Mouse (Mus musculus) embryonic facial prominence, embryonic 15.5 days (tissue): ENCODE measurements at regions not wholly inside any gene's neighbourhood (a gene's known extent, or its start where the extent isn't known, plus 50 kb on each side); places are given as distances from the start of the nearest gene placed in this dataset.

Experiments
- ATAC-seq: fragments of 200-750 bp; cut with Nextera tagmentation; 2 replicates; pipeline ENCODE4 v1.8.0; 2017; ENCODE audit warnings: low read depth, moderate TSS enrichment; ENCODE audit not compliant: insufficient number of reproducible peaks, low FRiP score, low TSS enrichment
- H3K27ac ChIP-seq: fragments of 300-500 bp; sonication (generic); replicated peaks from 2 replicates; pipeline ENCODE4 v1.5.1; 2015; ENCODE audit warnings: mild to moderate bottlenecking, inconsistent platforms
- H3K27me3 ChIP-seq: fragments of 300-500 bp; sonication (generic); 2 replicates; pipeline ENCODE4 v1.6.1; 2015; ENCODE audit warnings: inconsistent platforms
- H3K36me3 ChIP-seq: fragments of 300-500 bp; sonication (generic); 2 replicates; pipeline ENCODE4 v1.6.1; 2015; ENCODE audit warnings: mild to moderate bottlenecking, inconsistent platforms
- H3K4me1 ChIP-seq: fragments of 300-500 bp; sonication (generic); 2 replicates; pipeline ENCODE4 v1.6.1; 2015; ENCODE audit warnings: inconsistent platforms
- H3K4me2 ChIP-seq: fragments of 300-500 bp; sonication (generic); replicated peaks from 2 replicates; pipeline ENCODE4 v1.6.1; 2015; ENCODE audit warnings: mild to moderate bottlenecking, inconsistent platforms
- H3K4me3 ChIP-seq: fragments of 300-500 bp; sonication (generic); replicated peaks from 2 replicates; pipeline ENCODE4 v1.5.1; 2015; ENCODE audit warnings: mild to moderate bottlenecking, inconsistent platforms
- H3K9ac ChIP-seq: fragments of 300-500 bp; sonication (generic); 2 replicates; pipeline ENCODE4 v1.6.1; 2015; ENCODE audit warnings: inconsistent platforms
- H3K9me3 ChIP-seq: fragments of 300-500 bp; sonication (generic); replicated peaks from 2 replicates; pipeline ENCODE4 v1.6.1; 2016; ENCODE audit warnings: inconsistent platforms
- WGBS: fragments of 180-500 bp; shearing (Covaris S2); methylation state at CpG from one replicate; pipeline ENCODE4 v1.1.7; 2015; 5-methylcytosine and 5-hydroxymethylcytosine counted together

GRCm38 (mm10) chr9:24899206-24899928, 125.3 kb upstream of the Tbx20 start:
- Histone ChIP-seq H3K27ac (no peak overlapping the region), H3K27me3 (no peaks in the 10 kb centered on the region), H3K4me1 (no peaks in the 10 kb centered on the region), H3K9ac (no peak overlapping the region), H3K9me3 (no peaks in the 10 kb centered on the region), H3K4me3 (no peak overlapping the region), H3K4me2 (no peak overlapping the region), H3K36me3 (no peaks in the 10 kb centered on the region)
- 68% methylated on average over 7 of the region's 7 CpGs for WGBS
- ATAC-seq, result no peak

- Histone ChIP-seq H3K27ac (no peak overlapping the region), H3K9me3 (no peaks in the 10 kb centered on the region), H3K4me2 (no peak overlapping the region), H3K36me3 (no peaks in the 10 kb centered on the region), H3K27me3 (no peaks in the 10 kb centered on the region), H3K9ac (no peak overlapping the region), H3K4me1 (no peaks in the 10 kb centered on the region), H3K4me3 (no peak overlapping the region)
- 49% methylated on average over 5 of the region's 5 CpGs for WGBS
- ATAC-seq, result no peak
Observed at GRCm38 (mm10) chr9:24903706-24904105, 129.6 kb upstream of the Tbx20 start.

- Histone ChIP-seq H3K4me2 (no peak overlapping the region), H3K9ac (no peak overlapping the region), H3K27me3 (no peaks in the 10 kb centered on the region), H3K27ac (no peak overlapping the region), H3K4me1 (no peaks in the 10 kb centered on the region), H3K9me3 (no peaks in the 10 kb centered on the region), H3K36me3 (no peaks in the 10 kb centered on the region), H3K4me3 (no peak overlapping the region)
- WGBS, result 59% methylated on average over 8 of the region's 8 CpGs
- ATAC-seq, result no peak
Observed at GRCm38 (mm10) chr9:24909086-24909979, 135.2 kb upstream of the Tbx20 start.

- Histone ChIP-seq H3K9me3 (no peaks in the 10 kb centered on the region), H3K4me2 (no peak overlapping the region), H3K36me3 (no peaks in the 10 kb centered on the region), H3K4me3 (no peak overlapping the region), H3K27me3 (no peaks in the 10 kb centered on the region), H3K9ac (no peak overlapping the region), H3K4me1 (no peaks in the 10 kb centered on the region), H3K27ac (no peak overlapping the region)
- no peak for ATAC-seq
- 67% methylated on average over 5 of the region's 5 CpGs for WGBS
Observed at GRCm38 (mm10) chr9:24910738-24911137, 136.6 kb upstream of the Tbx20 start.

- 77% methylated on average over 9 of the region's 9 CpGs for WGBS
- Histone ChIP-seq H3K4me1 (no peaks in the 10 kb centered on the region), H3K9ac (no peak overlapping the region), H3K9me3 (no peaks in the 10 kb centered on the region), H3K4me3 (no peak overlapping the region), H3K4me2 (no peak overlapping the region), H3K36me3 (no peaks in the 10 kb centered on the region), H3K27me3 (no peaks in the 10 kb centered on the region), H3K27ac (no peak overlapping the region)
- no peak for ATAC-seq
Observed at GRCm38 (mm10) chr9:24920031-24920445, 145.9 kb upstream of the Tbx20 start.

- Histone ChIP-seq H3K4me3 (no peak overlapping the region), H3K27ac (no peak overlapping the region), H3K4me1 (no peaks in the 10 kb centered on the region), H3K9me3 (no peaks in the 10 kb centered on the region), H3K36me3 (no peaks in the 10 kb centered on the region), H3K9ac (no peak overlapping the region), H3K27me3 (no peaks in the 10 kb centered on the region), H3K4me2 (no peak overlapping the region)
- no peak for ATAC-seq
- WGBS, result 49% methylated on average over 4 of the region's 4 CpGs
Observed at GRCm38 (mm10) chr9:24922051-24922860, 148.2 kb upstream of the Tbx20 start.

GRCm38 (mm10) chr9:24923514-24923913, 149.4 kb upstream of the Tbx20 start:
- Histone ChIP-seq H3K9me3 (no peaks in the 10 kb centered on the region), H3K27me3 (no peaks in the 10 kb centered on the region), H3K9ac (no peak overlapping the region), H3K36me3 (no peaks in the 10 kb centered on the region), H3K4me1 (no peaks in the 10 kb centered on the region), H3K4me3 (no peak overlapping the region), H3K4me2 (no peak overlapping the region), H3K27ac (no peak overlapping the region)
- no peak for ATAC-seq
- WGBS, result 89% methylated on average over 5 of the region's 5 CpGs

GRCm38 (mm10) chr9:24937731-24938130, 151.5 kb upstream of the Gm10181 start:
- no peak overlapping the region for H3K9ac ChIP-seq
- no peak overlapping the region for H3K27ac ChIP-seq
- no peaks in the 10 kb centered on the region for H3K4me1 ChIP-seq
- no peaks in the 10 kb centered on the region for H3K9me3 ChIP-seq
- no peaks in the 10 kb centered on the region for H3K36me3 ChIP-seq
- WGBS, result 58% methylated on average over 3 of the region's 3 CpGs
- ATAC-seq, result no peak
- no peaks in the 10 kb centered on the region for H3K27me3 ChIP-seq
- H3K4me2 ChIP-seq, result no peak overlapping the region
- H3K4me3 ChIP-seq, result no peak overlapping the region

- no peaks in the 10 kb centered on the region for H3K36me3 ChIP-seq
- H3K9ac ChIP-seq, result no peak overlapping the region
- H3K4me1 ChIP-seq, result no peaks in the 10 kb centered on the region
- no peak overlapping the region for H3K27ac ChIP-seq
- H3K4me2 ChIP-seq, result no peak overlapping the region
- H3K27me3 ChIP-seq, result no peaks in the 10 kb centered on the region
- WGBS, result 73% methylated on average over 5 of the region's 5 CpGs
- H3K9me3 ChIP-seq, result no peaks in the 10 kb centered on the region
- no peak for ATAC-seq
- no peak overlapping the region for H3K4me3 ChIP-seq
Observed at GRCm38 (mm10) chr9:24942943-24943342, 146.3 kb upstream of the Gm10181 start.

- H3K4me2 ChIP-seq, result no peak overlapping the region
- no peak for ATAC-seq
- H3K36me3 ChIP-seq, result no peaks in the 10 kb centered on the region
- H3K4me3 ChIP-seq, result no peak overlapping the region
- no peaks in the 10 kb centered on the region for H3K9me3 ChIP-seq
- no peaks in the 10 kb centered on the region for H3K27me3 ChIP-seq
- H3K9ac ChIP-seq, result no peak overlapping the region
- H3K4me1 ChIP-seq, result no peaks in the 10 kb centered on the region
- no peak overlapping the region for H3K27ac ChIP-seq
- 20% methylated on average over 6 of the region's 6 CpGs for WGBS
Observed at GRCm38 (mm10) chr9:24943830-24944229, 145.4 kb upstream of the Gm10181 start.

GRCm38 (mm10) chr9:24952516-24952915, 136.7 kb upstream of the Gm10181 start:
- H3K4me1 ChIP-seq, result no peaks in the 10 kb centered on the region
- H3K36me3 ChIP-seq, result no peaks in the 10 kb centered on the region
- ATAC-seq, result no peak
- no peak overlapping the region for H3K9ac ChIP-seq
- no peaks in the 10 kb centered on the region for H3K9me3 ChIP-seq
- WGBS, result 32% methylated on average over 23 of the region's 23 CpGs
- H3K27ac ChIP-seq, result no peak overlapping the region
- H3K4me2 ChIP-seq, result no peak overlapping the region
- H3K4me3 ChIP-seq, result no peak overlapping the region
- no peaks in the 10 kb centered on the region for H3K27me3 ChIP-seq
